Comparison of ENCODE assay signal across 17 mouse cellular contexts in the genomic region with DNA sequence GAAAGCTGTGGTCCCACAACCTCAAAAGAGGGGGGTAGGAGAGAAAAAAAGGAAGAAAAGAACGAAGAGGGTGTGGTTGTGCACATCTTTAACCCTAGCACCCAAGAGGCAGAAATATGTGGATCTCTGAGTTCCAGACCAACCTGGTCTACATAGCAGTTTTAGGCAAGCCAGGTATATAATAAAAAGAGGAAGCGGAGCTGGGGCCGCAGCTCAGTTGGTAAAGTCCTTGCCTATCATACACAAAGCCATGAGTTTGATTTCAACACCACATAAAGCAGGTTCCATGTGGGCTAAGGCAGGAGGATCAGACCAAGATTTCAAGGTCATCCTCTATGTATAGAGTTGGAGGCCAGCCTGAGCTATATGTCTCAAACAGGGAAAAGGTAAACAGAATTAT. TPM values are rescaled to one million over a fixed set of nuclear protein-coding genes. Genes with fewer than 3 reads are reported as not detected.
A peak's percentile ranks its signal among the peaks of the same experiment; 100 is the strongest.
DNase-seq lines count a peak whose midpoint lies in the region; ATAC-seq and TF ChIP-seq lines count a peak whose summit lies in the region.
"Had no signal": no experiment of that assay in that cellular context is flagged by ENCODE, and none has a peak within 500 bp of the region (broad histone marks: within the 10 kb centered on the region; RNA-seq: fewer than 3 reads in every experiment).

No protein-coding gene starts in this region.

- H3K9ac ChIP-seq in intestine, embryonic 14.5 days (ENCODE audit: low read length) = no peak overlapping the region
- H3K9ac ChIP-seq in intestine, postnatal 0 days (ENCODE audit: low read depth, low read length) = no peak overlapping the region
- 0 out of 2 replicates have a peak overlapping the region, but pooled peaks have one; percentile 1 for H3K9ac ChIP-seq in ES-Bruce4 (ENCODE audit: low read depth, poor library complexity, severe bottlenecking)
- H3K9ac ChIP-seq in liver, postnatal 0 days (replicated peaks) = no peak overlapping the region
- H3K9ac ChIP-seq: embryonic facial prominence, embryonic 15.5 days; kidney, embryonic 15.5 days; limb, embryonic 12.5 days; neural tube, embryonic 13.5 days had no signal

- H3K27me3 ChIP-seq in intestine, embryonic 14.5 days (replicated peaks; ENCODE audit: control insufficient read depth, insufficient read depth, low read length) = no peaks in the 10 kb centered on the region
- H3K27me3 ChIP-seq in intestine, postnatal 0 days (replicated peaks; ENCODE audit: control insufficient read depth, insufficient read depth, low read length) = peaks cover 15% of the 10 kb centered on the region; the same call in 1 of the 2 replicates
- no peaks in the 10 kb centered on the region for H3K27me3 ChIP-seq in ES-Bruce4 (ENCODE audit: control insufficient read depth, insufficient read depth, low read length, poor library complexity, severe bottlenecking)
- no peaks in the 10 kb centered on the region for H3K27me3 ChIP-seq in liver, postnatal 0 days (ENCODE audit: insufficient read depth, low read length)
- H3K27me3 ChIP-seq: embryonic facial prominence, embryonic 15.5 days had no signal

- H3K4me1 ChIP-seq in intestine, embryonic 14.5 days (replicated peaks; ENCODE audit: control insufficient read depth, insufficient read depth, low read length) = peaks cover 25% of the 10 kb centered on the region; the same call in 1 of the 2 replicates
- 0 out of 2 replicates have a peak, but pooled peaks cover 5% of the 10 kb centered on the region for H3K4me1 ChIP-seq in intestine, postnatal 0 days (replicated peaks; ENCODE audit: control insufficient read depth, insufficient read depth, low read length)
- H3K4me1 ChIP-seq in ES-Bruce4 (ENCODE audit: control insufficient read depth, insufficient read depth, low read length) = peaks cover 6% of the 10 kb centered on the region
- peaks cover 58% of the 10 kb centered on the region for H3K4me1 ChIP-seq in liver, postnatal 0 days (ENCODE audit: insufficient read depth)

- 77% methylated on average over 3 of the region's 3 CpGs for WGBS in intestine, embryonic 14.5 days
- 78% methylated on average over 3 of the region's 3 CpGs for WGBS in intestine, postnatal 0 days
- 44% methylated on average over 3 of the region's 3 CpGs for WGBS in liver, postnatal 0 days (ENCODE audit: insufficient replicate concordance)

- peak overlapping the region; percentile 90 for H3K4me3 ChIP-seq in gastrocnemius, adult 2 months
- H3K4me3 ChIP-seq in intestine, embryonic 14.5 days (ENCODE audit: low read depth, low read length) = no peak overlapping the region
- no peak overlapping the region for H3K4me3 ChIP-seq in intestine, postnatal 0 days (ENCODE audit: low read depth, low read length)
- no peak overlapping the region for H3K4me3 ChIP-seq in ES-Bruce4 (ENCODE audit: low read depth, low read length)
- no peak overlapping the region for H3K4me3 ChIP-seq in liver, postnatal 0 days (ENCODE audit: low read depth, low read length)
- H3K4me3 ChIP-seq: embryonic facial prominence, embryonic 15.5 days; kidney, embryonic 15.5 days; layer of hippocampus, adult 2 months; limb, embryonic 12.5 days; lung, embryonic 15.5 days; neural tube, embryonic 13.5 days had no signal

- intact Hi-C loops in gastrocnemius, adult 2 months (cut with DNase I) = no loop called here

- no peak for DNase-seq in gastrocnemius, adult 2 months
- no peak for DNase-seq in gastrocnemius, postnatal 10 days
- DNase-seq in intestine, embryonic 14.5 days (ENCODE audit: low spot score) = no peak
- no peak for DNase-seq in liver, postnatal 0 days
- DNase-seq in cerebellum, postnatal 14 days = no peak
- no peak for DNase-seq in left cerebral cortex, adult 8-10 months (ENCODE audit: low spot score in 2 of 2)
- DNase-seq: cerebellum, adult 8-10 months; right cerebral cortex, postnatal 25 days had no signal

- H3K9me3 ChIP-seq in intestine, embryonic 14.5 days (ENCODE audit: control insufficient read depth, low read length) = no peaks in the 10 kb centered on the region
- H3K9me3 ChIP-seq in intestine, postnatal 0 days (ENCODE audit: control insufficient read depth) = no peaks in the 10 kb centered on the region
- H3K9me3 ChIP-seq in ES-Bruce4 (replicated peaks; ENCODE audit: control insufficient read depth, insufficient read depth, low read length, poor library complexity, severe bottlenecking) = no peaks in the 10 kb centered on the region
- H3K9me3 ChIP-seq in liver, postnatal 0 days (ENCODE audit: low read length) = no peaks in the 10 kb centered on the region
- H3K9me3 ChIP-seq: embryonic facial prominence, embryonic 15.5 days; kidney, embryonic 15.5 days; limb, embryonic 12.5 days; lung, embryonic 15.5 days; neural tube, embryonic 13.5 days had no signal

- no peak for TF ChIP-seq CTCF in gastrocnemius, adult 2 months (IDR thresholded peaks at IDR 0.05)
- no peak for TF ChIP-seq CTCF in intestine, postnatal 0 days (IDR thresholded peaks at IDR 0.05; ENCODE audit: low read depth)
- no peak for TF ChIP-seq CTCF in ES-Bruce4 (IDR thresholded peaks at IDR 0.05; ENCODE audit: low read depth, low read length)
- no peak for TF ChIP-seq CTCF in liver, postnatal 0 days (IDR thresholded peaks at IDR 0.05; ENCODE audit: low read depth)

- ATAC-seq in intestine, embryonic 14.5 days (replicated peaks; ENCODE audit: low FRiP score, low TSS enrichment, low read depth) = no peak
- no peak for ATAC-seq in intestine, postnatal 0 days
- no peak for ATAC-seq in liver, postnatal 0 days
- ATAC-seq: hindbrain, postnatal 0 days had no signal

- H3K36me3 ChIP-seq in intestine, embryonic 14.5 days (ENCODE audit: control insufficient read depth, insufficient read depth, low read length) = no peaks in the 10 kb centered on the region
- H3K36me3 ChIP-seq in intestine, postnatal 0 days (ENCODE audit: control insufficient read depth, insufficient read depth) = no peaks in the 10 kb centered on the region
- peaks cover 8% of the 10 kb centered on the region; the same call in 1 of the 2 replicates for H3K36me3 ChIP-seq in ES-Bruce4 (ENCODE audit: control insufficient read depth, insufficient read depth, low read length, poor library complexity, severe bottlenecking)
- no peaks in the 10 kb centered on the region for H3K36me3 ChIP-seq in liver, postnatal 0 days (replicated peaks; ENCODE audit: insufficient read depth, low read length)
- H3K36me3 ChIP-seq: embryonic facial prominence, embryonic 15.5 days; kidney, embryonic 15.5 days; limb, embryonic 12.5 days; lung, embryonic 15.5 days; neural tube, embryonic 13.5 days had no signal

- H3K4me2 ChIP-seq in intestine, embryonic 14.5 days (ENCODE audit: low read length) = peak overlapping the region; percentile 91
- H3K4me2 ChIP-seq in intestine, postnatal 0 days (replicated peaks; ENCODE audit: low read depth) = no peak overlapping the region
- 0 out of 2 replicates have a peak overlapping the region, but pooled peaks have one; percentile 26 for H3K4me2 ChIP-seq in liver, postnatal 0 days (ENCODE audit: low read depth, low read length)
- H3K4me2 ChIP-seq: embryonic facial prominence, embryonic 15.5 days; limb, embryonic 12.5 days; neural tube, embryonic 13.5 days had no signal

- TF ChIP-seq EP300 in ES-Bruce4 (IDR thresholded peaks at IDR 0.05; ENCODE audit: insufficient read depth, low read depth, low read length) = no peak
- no peak for TF ChIP-seq EP300 in liver, postnatal 0 days (IDR thresholded peaks at IDR 0.05; ENCODE audit: low read depth)

- peak overlapping the region; percentile 97 for H3K27ac ChIP-seq in gastrocnemius, adult 2 months
- H3K27ac ChIP-seq in intestine, embryonic 14.5 days (ENCODE audit: low read depth) = no peak overlapping the region
- no peak overlapping the region for H3K27ac ChIP-seq in intestine, postnatal 0 days (ENCODE audit: low read depth, low read length)
- H3K27ac ChIP-seq in ES-Bruce4 (ENCODE audit: insufficient read depth, low read length) = no peak overlapping the region
- H3K27ac ChIP-seq in liver, postnatal 0 days (ENCODE audit: low read depth) = no peak overlapping the region
- H3K27ac ChIP-seq: embryonic facial prominence, embryonic 15.5 days; hindbrain, postnatal 0 days; kidney, embryonic 15.5 days; layer of hippocampus, adult 2 months; limb, embryonic 12.5 days; lung, embryonic 15.5 days; neural tube, embryonic 13.5 days had no signal

- no peak for TF ChIP-seq POLR2A in ES-Bruce4 (IDR thresholded peaks at IDR 0.05; ENCODE audit: insufficient read depth, low read length)

RNA-seq across cellular contexts. Expression of a gene that starts 4.0 kb away (rescaled TPM):
- total RNA-seq in gastrocnemius, adult 2 months (2021) = 100 to 1,000 TPM; 243 to 313 TPM
- 10 to 100 TPM; 50.0 to 61.7 TPM for total RNA-seq in gastrocnemius, postnatal 10 days (2021)
- polyA plus RNA-seq in intestine, embryonic 14.5 days (2014; fragmentation: Nextera tagmentation; extraction: Ambion mirVana) = 31.9 and 32.3 TPM in 2 replicates
- polyA plus RNA-seq in intestine, postnatal 0 days (2015; fragmentation: Nextera tagmentation; extraction: Ambion mirVana) = 2.5 and 2.8 TPM in 2 replicates
- polyA plus RNA-seq in ES-Bruce4 (2011; ENCODE audit: insufficient read depth, insufficient read length, low read depth, missing spikeins) = 78.6 and 83.0 TPM in 2 replicates
- 3.0 and 3.3 TPM in 2 replicates for polyA plus RNA-seq in liver, postnatal 0 days (2015; fragmentation: Nextera tagmentation; extraction: Ambion mirVana)
- 1 to 10 TPM; 3.0 to 8.0 (median 3.9) TPM for total RNA-seq in left cerebral cortex, adult 8-10 months (2022)
